Mouse (Mus musculus) frontal cortex, adult 2 months (tissue): Measurements from ENCODE around the gene Ndufs3. TPM values are rescaled to one million over a fixed set of nuclear protein-coding genes. Genes with fewer than 3 reads are reported as not detected.
"Not testable (repeated sequence)": the region's sequence is repeated elsewhere in the genome, so short reads cannot be mapped to it uniquely, and the experiment has no call there.

Experiments
- DNase-seq, 2 experiments: peaks; one replicate each; pipeline ENCODE4 v3.0.0; 2022; ENCODE audit warnings: low spot score in 1 of 2; ENCODE audit errors: extremely low spot score in 1 of 2
- polyA plus RNA-seq: library from polyadenylated mRNA; depleted of rRNA; stranded (reverse); fragments of >200 nt; gene quantifications from 2 replicates; pipeline ENCODE4 v1.2.3, GENCODE M21; 2012

Gene Ndufs3
- polyA plus RNA-seq, 1 experiment = 222 TPM

- DNase-seq = no peak
Measured at GRCm38 (mm10) chr2:90910861-90911260, 6.2 kb upstream of the Ndufs3 start.

- no peak for DNase-seq
Measured at GRCm38 (mm10) chr2:90906721-90907120, 2.1 kb upstream of the Ndufs3 start.

- no peak for DNase-seq
Measured at GRCm38 (mm10) chr2:90904856-90905224, 213 bp upstream of the Ndufs3 start.

- no peak for DNase-seq
Measured at GRCm38 (mm10) chr2:90903398-90903797, 1.2 kb downstream of the Ndufs3 start.

GRCm38 (mm10) chr2:90894299-90894677, 10.3 kb downstream of the Ndufs3 start:
- DNase-seq = not testable (repeated sequence)

- DNase-seq = no peak
Measured at GRCm38 (mm10) chr2:90893673-90894298, 10.8 kb downstream of the Ndufs3 start.

- no peak for DNase-seq
Measured at GRCm38 (mm10) chr2:90889550-90890548, 14.8 kb downstream of the Ndufs3 start.

- no peak for DNase-seq
Measured at GRCm38 (mm10) chr2:90887627-90888026, 17.0 kb downstream of the Ndufs3 start.

GRCm38 (mm10) chr2:90886436-90886835, 18.2 kb downstream of the Ndufs3 start:
- DNase-seq = no peak

GRCm38 (mm10) chr2:90885218-90886041, 19.2 kb downstream of the Ndufs3 start, which contains the start of gene C1qtnf4:
C1qtnf4 (plus strand) TSS chr2:90885860.
- DNase-seq = no peak

- no peak for DNase-seq
Measured at GRCm38 (mm10) chr2:90881824-90882223, 22.8 kb downstream of the Ndufs3 start.

- DNase-seq = no peak
Measured at GRCm38 (mm10) chr2:90880144-90880785, 24.4 kb downstream of the Ndufs3 start.

GRCm38 (mm10) chr2:90879419-90879818, 25.2 kb downstream of the Ndufs3 start:
- no peak for DNase-seq

- no peak for DNase-seq
Measured at GRCm38 (mm10) chr2:90877584-90878259, 26.9 kb downstream of the Ndufs3 start.

- no peak for DNase-seq
Measured at GRCm38 (mm10) chr2:90875239-90875638, 29.4 kb downstream of the Ndufs3 start.

GRCm38 (mm10) chr2:90874025-90874424, 30.6 kb downstream of the Ndufs3 start:
- no peak for DNase-seq

- peak in 1 of 2 experiments; percentile 64 for DNase-seq
Measured at GRCm38 (mm10) chr2:90871180-90871961, 33.3 kb downstream of the Ndufs3 start.

- peak in 1 of 2 experiments; percentile 80 for DNase-seq
Measured at GRCm38 (mm10) chr2:90870136-90870601, 34.5 kb downstream of the Ndufs3 start.

GRCm38 (mm10) chr2:90866524-90866923, 38.1 kb downstream of the Ndufs3 start:
- peak; percentile 82 to 97 for DNase-seq
